Mouse (Mus musculus) liver, embryonic 14.5 days (tissue): ENCODE results near the gene Wdr34. TPM values are rescaled to one million over a fixed set of nuclear protein-coding genes. Genes with fewer than 3 reads are reported as not detected.
"Not testable (repeated sequence)": the region's sequence is repeated elsewhere in the genome, so short reads cannot be mapped to it uniquely, and the experiment has no call there.

ENCODE experiments used
- ATAC-seq: fragments of 200-750 bp; cut with Nextera tagmentation; 2 replicates; pipeline ENCODE4 v1.8.0; 2017; ENCODE audit warnings: moderate number of reproducible peaks, mild to moderate bottlenecking, moderate library complexity; ENCODE audit not compliant: insufficient read depth
- DNase-seq, 3 experiments: peaks; one replicate each; pipeline ENCODE4 v3.0.0-alpha.2; 2012 to 2013; ENCODE audit warnings: low read depth in 3 of 3, low spot score in 3 of 3
- H3K27ac ChIP-seq: fragments of 300-500 bp; sonication (generic); 2 replicates; pipeline ENCODE4 v1.5.1; 2014; ENCODE audit warnings: moderate library complexity, mild to moderate bottlenecking, control low read depth, inconsistent platforms
- H3K27me3 ChIP-seq: fragments of 300-500 bp; sonication (generic); 2 replicates; pipeline ENCODE4 v1.6.1; 2014; ENCODE audit warnings: mild to moderate bottlenecking, low read length, moderate library complexity; ENCODE audit not compliant: control insufficient read depth, insufficient read depth
- H3K36me3 ChIP-seq: fragments of 300-500 bp; sonication (generic); replicated peaks from 2 replicates; pipeline ENCODE4 v1.6.1; 2014; ENCODE audit warnings: low read depth; ENCODE audit not compliant: control insufficient read depth, insufficient read depth
- H3K4me1 ChIP-seq, 2 experiments: fragments of 200-500 bp in 1 of 2; fragments of 300-500 bp in 1 of 2; sonication (generic) in 1 of 2; replicated peaks; 2 replicates each; pipeline ENCODE4 v1.6.1; 2012 to 2014; ENCODE audit warnings: antibody characterized with exemption in 1 of 2, inconsistent platforms in 1 of 2, low read length in 1 of 2; ENCODE audit not compliant: control insufficient read depth in 2 of 2, insufficient read depth in 2 of 2
- H3K4me2 ChIP-seq: fragments of 300-500 bp; sonication (generic); 2 replicates; pipeline ENCODE4 v1.6.1; 2014; ENCODE audit warnings: low read depth, mild to moderate bottlenecking, control low read depth, moderate library complexity
- H3K4me3 ChIP-seq, 2 experiments: fragments of 200-500 bp in 1 of 2; fragments of 300-500 bp in 1 of 2; sonication (generic) in 1 of 2; 2 replicates each; pipeline ENCODE4 v1.5.1; 2012 to 2014; ENCODE audit warnings: low read depth in 2 of 2, low read length in 2 of 2, mild to moderate bottlenecking in 2 of 2, control low read depth in 1 of 2, inconsistent platforms in 1 of 2, moderate library complexity in 1 of 2; ENCODE audit not compliant: insufficient read depth in 1 of 2
- H3K9ac ChIP-seq: fragments of 300-500 bp; sonication (generic); replicated peaks from 2 replicates; pipeline ENCODE4 v1.6.1; 2014; ENCODE audit warnings: mild to moderate bottlenecking, control low read depth, moderate library complexity
- H3K9me3 ChIP-seq: fragments of 300-500 bp; sonication (generic); 2 replicates; pipeline ENCODE4 v1.6.1; 2016; ENCODE audit warnings: low read length, mixed read lengths; ENCODE audit not compliant: control insufficient read depth
- CTCF ChIP-seq: IDR thresholded peaks from 2 replicates; pipeline ENCODE4 v1.5.1; 2016; ENCODE audit warnings: antibody characterized with exemption, low read depth, control low read depth
- EP300 ChIP-seq: IDR thresholded peaks from 2 replicates; pipeline ENCODE4 v1.6.1; 2016; ENCODE audit warnings: antibody characterized with exemption, low read depth
- WGBS: fragments of 180-500 bp; shearing (Covaris S2); extraction: QIAGEN DNeasy Blood & Tissue Kit; methylation state at CpG from one replicate; pipeline ENCODE4 v1.1.7; 2014; ENCODE audit not compliant: insufficient replicate concordance; 5-methylcytosine and 5-hydroxymethylcytosine counted together
- polyA plus RNA-seq, 2 experiments: library from polyadenylated mRNA; depleted of rRNA in 1 of 2; stranded (reverse) in 1 of 2; unstranded in 1 of 2; fragments of >200 nt; fragmentation: Nextera tagmentation in 1 of 2; extraction: Ambion mirVana in 1 of 2; gene quantifications; 2 replicates each; pipeline versions ENCODE4 v1.2.1 to v1.2.3; 2012 to 2014

The Wdr34 gene
- polyA plus RNA-seq, 2 experiments, result 5.6 to 6.8 TPM

DNA sequence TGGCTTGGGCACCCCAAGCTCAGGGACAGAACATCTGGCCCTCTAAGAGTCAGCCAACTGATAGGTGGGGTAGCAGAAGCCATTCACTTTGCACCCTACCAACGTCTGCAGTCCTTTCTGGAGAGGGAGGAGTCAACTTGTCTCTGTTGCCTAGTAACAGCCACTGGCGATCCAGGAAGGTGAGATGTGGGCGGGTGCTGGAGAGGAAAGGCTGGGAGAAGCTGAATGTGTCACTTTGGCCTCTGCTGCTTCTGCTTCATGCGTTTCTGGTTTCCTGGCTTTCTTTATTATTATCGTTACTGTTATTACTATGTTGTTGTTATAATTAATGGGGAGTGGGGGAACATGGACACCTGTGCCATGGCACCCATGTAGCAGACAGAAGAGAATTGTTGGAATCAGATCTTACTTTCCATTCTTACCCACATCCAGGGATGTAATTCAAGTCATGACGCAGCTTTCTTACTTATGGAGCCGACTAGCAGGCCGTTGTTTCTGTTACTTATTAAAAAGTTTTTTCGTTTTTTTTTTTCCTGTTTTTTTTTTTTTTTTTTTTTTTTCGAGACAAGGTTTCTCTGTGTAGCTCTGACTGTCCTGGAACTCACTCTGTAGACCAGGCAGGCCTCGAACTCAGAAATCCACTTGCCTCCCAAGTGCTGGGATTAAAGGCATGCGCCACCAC is 8.7 kb upstream of the Wdr34 start, which contains the start of gene Set:
Set (plus strand) TSS at position 156 of the 682 bp plus-strand sequence.
- no peaks in the 10 kb centered on the region; the same call in 1 of the 2 replicates for H3K27me3 ChIP-seq
- H3K36me3 ChIP-seq, result no peaks in the 10 kb centered on the region
- DNase-seq (no peak), ATAC-seq (peak; percentile 65; the same call in 1 of the 2 replicates)
- H3K4me1 ChIP-seq, result peaks cover 0 to 10% of the 10 kb centered on the region in 2 experiments; a peak in 3 of 4 replicates
- no peaks in the 10 kb centered on the region for H3K9me3 ChIP-seq
- TF ChIP-seq EP300 (no peak), CTCF (no peak)
- H3K27ac ChIP-seq, result no peak within 1 kb of the TSS
- no peak within 1 kb of the TSS for H3K4me3 ChIP-seq
- 43% methylated on average over 12 of the region's 12 CpGs for WGBS
- H3K9ac ChIP-seq, result no peak within 1 kb of the TSS
- H3K4me2 ChIP-seq, result no peak within 1 kb of the TSS

DNA sequence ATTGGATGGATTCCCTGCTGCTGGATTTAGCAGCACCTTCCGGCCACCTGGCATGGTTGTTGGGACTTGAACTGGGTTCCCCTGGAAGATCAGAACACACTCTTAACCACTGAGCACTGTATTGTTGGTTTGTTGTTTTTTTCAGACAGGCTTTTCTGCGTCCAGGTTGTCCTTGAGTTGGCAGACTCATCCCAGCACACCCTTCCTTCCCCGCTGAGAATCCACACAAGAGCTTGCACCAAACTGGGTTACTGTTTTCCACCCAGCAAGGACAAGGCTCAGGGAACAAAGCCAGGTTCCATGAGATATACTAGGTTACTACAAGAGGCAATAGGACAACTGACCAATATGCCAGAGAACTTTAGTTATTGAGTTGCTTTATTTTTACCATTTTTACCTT is 8.1 kb upstream of the Wdr34 start:
- H3K4me1 ChIP-seq, result peaks cover 0 to 10% of the 10 kb centered on the region in 2 experiments; a peak in 3 of 4 replicates
- no peak overlapping the region for H3K4me2 ChIP-seq
- H3K27me3 ChIP-seq, result no peaks in the 10 kb centered on the region; the same call in 1 of the 2 replicates
- H3K36me3 ChIP-seq, result no peaks in the 10 kb centered on the region
- 69% methylated on average over 3 of the region's 3 CpGs for WGBS
- H3K4me3 ChIP-seq, result no peak overlapping the region
- no peak overlapping the region for H3K27ac ChIP-seq
- ATAC-seq (no peak), DNase-seq (no peak)
- H3K9me3 ChIP-seq, result no peaks in the 10 kb centered on the region
- TF ChIP-seq EP300 (no peak), CTCF (no peak)
- no peak overlapping the region for H3K9ac ChIP-seq

DNA sequence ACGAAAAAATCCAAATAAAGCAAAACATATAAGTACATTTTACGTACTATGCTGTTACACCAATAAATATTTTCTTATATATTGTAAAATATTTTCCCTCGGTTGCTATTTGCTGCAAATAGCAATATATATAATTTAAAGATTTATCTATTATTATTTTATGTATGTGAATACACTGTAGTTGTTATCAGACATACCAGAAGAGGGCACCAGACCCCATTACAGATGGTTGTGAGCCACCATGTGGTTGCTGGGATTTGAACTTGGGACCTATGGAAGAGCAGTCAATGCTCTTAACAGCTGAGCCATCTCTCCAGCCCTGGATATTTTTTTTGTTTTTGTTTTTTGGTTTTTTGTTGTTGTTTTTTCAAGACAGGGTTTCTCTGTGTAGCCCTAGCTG is 6.6 kb upstream of the Wdr34 start:
- not testable (repeated sequence) for H3K36me3 ChIP-seq, H3K4me3 ChIP-seq, H3K27me3 ChIP-seq, H3K4me2 ChIP-seq, H3K9me3 ChIP-seq, H3K27ac ChIP-seq, DNase-seq, H3K9ac ChIP-seq, ATAC-seq, H3K4me1 ChIP-seq
- 76% methylated on average over 3 of the region's 3 CpGs for WGBS

DNA sequence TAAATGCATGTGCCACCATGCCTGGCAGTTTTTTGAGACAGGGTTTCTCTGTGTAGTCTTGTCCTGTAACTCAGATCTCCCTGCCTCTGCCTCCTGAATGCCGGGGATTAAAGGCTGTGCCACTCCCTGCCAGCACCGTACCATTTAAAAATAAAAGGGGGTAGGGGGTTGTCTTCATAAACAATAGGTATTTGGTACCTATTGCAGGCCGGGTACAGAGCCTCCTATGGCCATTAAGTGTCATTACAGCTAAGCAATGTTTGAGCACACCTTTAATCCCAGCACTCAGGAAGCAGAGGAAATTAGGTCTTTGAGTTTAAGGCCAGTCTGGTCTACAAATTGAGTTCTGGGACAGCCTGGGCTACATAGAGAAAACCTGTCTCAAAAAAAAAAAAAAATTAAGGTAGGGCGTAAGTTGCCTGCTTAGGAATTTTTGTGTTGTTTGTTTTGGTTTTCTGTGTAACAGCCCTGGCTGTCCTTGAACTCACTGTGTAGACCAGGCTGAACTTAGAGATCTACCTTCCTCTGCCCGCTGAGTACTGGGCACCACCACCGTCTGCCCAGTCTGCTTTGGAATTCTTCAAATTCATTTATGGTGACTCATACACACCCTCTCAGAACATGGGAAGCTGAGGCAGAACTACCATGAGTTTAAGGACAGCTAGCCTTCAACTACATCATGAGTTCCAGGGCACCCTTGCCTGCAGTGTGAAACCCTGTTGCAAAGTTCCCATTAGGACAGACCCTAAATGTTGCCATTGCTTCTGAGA is 3.5 kb upstream of the Wdr34 start:
- Histone ChIP-seq H3K4me1 (peaks cover 11 to 18% of the 10 kb centered on the region in 2 experiments), H3K36me3 (no peaks in the 10 kb centered on the region), H3K9ac (no peak overlapping the region), H3K9me3 (no peaks in the 10 kb centered on the region), H3K4me3 (no peak overlapping the region), H3K4me2 (no peak overlapping the region), H3K27me3 (no peaks in the 10 kb centered on the region; the same call in 1 of the 2 replicates), H3K27ac (no peak overlapping the region)
- DNase-seq (no peak), ATAC-seq (no peak)
- WGBS, result 29% methylated on average over 6 of the region's 6 CpGs
- TF ChIP-seq CTCF (peak; percentile 58), EP300 (no peak)

DNA sequence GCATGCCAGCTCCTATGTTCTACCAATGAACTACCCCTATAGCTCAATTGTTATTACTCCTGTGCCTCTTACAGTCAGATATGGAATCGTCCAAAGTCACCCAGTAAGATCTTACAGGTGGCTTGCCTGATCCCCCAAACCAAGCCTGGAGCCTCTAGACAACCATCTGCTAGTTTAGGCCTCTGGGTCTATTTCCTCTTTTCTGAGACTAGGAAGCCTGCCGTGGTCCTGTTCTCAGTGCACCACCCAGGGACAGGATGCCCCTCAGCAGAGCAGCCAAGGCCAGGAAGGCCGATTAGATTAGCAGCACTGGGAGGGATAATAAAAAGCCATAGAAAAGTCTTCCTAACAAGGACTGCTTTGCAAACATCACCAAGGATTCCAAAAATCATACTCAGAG is 1.1 kb upstream of the Wdr34 start:
- 11% methylated on average over 3 of the region's 3 CpGs for WGBS

More for the DNA sequence above, 1.1 kb upstream of the Wdr34 start:
- Histone ChIP-seq H3K9ac (no peak overlapping the region), H3K27me3 (no peaks in the 10 kb centered on the region; the same call in 1 of the 2 replicates), H3K4me1 (peaks cover 11 to 16% of the 10 kb centered on the region in 2 experiments), H3K36me3 (no peaks in the 10 kb centered on the region), H3K4me3 (no peak overlapping the region), H3K4me2 (peak overlapping the region; percentile 74; the same call in 1 of the 2 replicates), H3K9me3 (no peaks in the 10 kb centered on the region), H3K27ac (no peak overlapping the region)
- no peak for DNase-seq
- no peak for ATAC-seq
- TF ChIP-seq EP300 (no peak), CTCF (no peak)
